Mouse (Mus musculus) intestine, embryonic 14.5 days (tissue): ENCODE data around the gene Bcat1. TPM values are rescaled to one million over a fixed set of nuclear protein-coding genes. Genes with fewer than 3 reads are reported as not detected.

ENCODE experiments used
- ATAC-seq: fragments of 200-750 bp; cut with Nextera tagmentation; replicated peaks from 2 replicates; pipeline ENCODE4 v1.8.0; 2017; ENCODE audit warnings: low read depth, moderate number of reproducible peaks, moderate TSS enrichment, moderate library complexity; ENCODE audit not compliant: low FRiP score, low TSS enrichment
- DNase-seq: peaks from one replicate; pipeline ENCODE4 v3.0.0-alpha.2; 2018; ENCODE audit warnings: low spot score
- H3K27ac ChIP-seq: fragments of 300-500 bp; sonication (generic); 2 replicates; pipeline ENCODE4 v1.5.1; 2014; ENCODE audit warnings: low read depth, mild to moderate bottlenecking, control low read depth
- H3K27me3 ChIP-seq: fragments of 300-500 bp; sonication (generic); replicated peaks from 2 replicates; pipeline ENCODE4 v1.6.1; 2014; ENCODE audit warnings: low read length, control low read depth; ENCODE audit not compliant: control insufficient read depth, insufficient read depth
- H3K36me3 ChIP-seq: fragments of 300-500 bp; sonication (generic); 2 replicates; pipeline ENCODE4 v1.6.1; 2014; ENCODE audit warnings: low read length, control low read depth; ENCODE audit not compliant: control insufficient read depth, insufficient read depth
- H3K4me1 ChIP-seq: fragments of 300-500 bp; sonication (generic); replicated peaks from 2 replicates; pipeline ENCODE4 v1.6.1; 2014; ENCODE audit warnings: low read length, control low read depth, mixed read lengths; ENCODE audit not compliant: control insufficient read depth, insufficient read depth
- H3K4me2 ChIP-seq: fragments of 300-500 bp; sonication (generic); 2 replicates; pipeline ENCODE4 v1.6.1; 2014; ENCODE audit warnings: low read length
- H3K4me3 ChIP-seq: fragments of 300-500 bp; sonication (generic); 2 replicates; pipeline ENCODE4 v1.5.1; 2014; ENCODE audit warnings: low read depth, low read length, control low read depth, mixed read lengths
- H3K9ac ChIP-seq: fragments of 300-500 bp; sonication (generic); 2 replicates; pipeline ENCODE4 v1.6.1; 2014; ENCODE audit warnings: mild to moderate bottlenecking, low read length
- H3K9me3 ChIP-seq: fragments of 300-500 bp; sonication (generic); 2 replicates; pipeline ENCODE4 v1.6.1; 2016; ENCODE audit warnings: low read length, control low read depth; ENCODE audit not compliant: control insufficient read depth
- WGBS: fragments of 180-500 bp; shearing (Covaris S2); extraction: QIAGEN DNeasy Blood & Tissue Kit; methylation state at CpG from one replicate; pipeline ENCODE4 v1.1.7; 2014; 5-methylcytosine and 5-hydroxymethylcytosine counted together
- polyA plus RNA-seq: library from polyadenylated mRNA; unstranded; fragments of >200 nt; fragmentation: Nextera tagmentation; extraction: Ambion mirVana; gene quantifications from 2 replicates; pipeline ENCODE4 v1.2.1, GENCODE M21; 2014

Bcat1 gene
- polyA plus RNA-seq, 1 experiment from 2014 or later, result 9.1 TPM

GRCm38 (mm10) chr6:145037626-145038025, 38.4 kb downstream of the Bcat1 start:
- DNase-seq, result no peak
- Histone ChIP-seq H3K4me2 (no peak overlapping the region), H3K27ac (no peak overlapping the region), H3K4me3 (no peak overlapping the region), H3K9ac (no peak overlapping the region), H3K9me3 (no peaks in the 10 kb centered on the region), H3K4me1 (no peaks in the 10 kb centered on the region), H3K36me3 (no peaks in the 10 kb centered on the region), H3K27me3 (no peaks in the 10 kb centered on the region)
- WGBS, result 61% methylated on average over 1 of the region's 1 CpGs
- no peak for ATAC-seq

GRCm38 (mm10) chr6:145035412-145035811, 40.6 kb downstream of the Bcat1 start:
- no peak for ATAC-seq
- no peak overlapping the region for H3K4me3 ChIP-seq
- H3K4me2 ChIP-seq, result no peak overlapping the region
- no peaks in the 10 kb centered on the region for H3K36me3 ChIP-seq
- DNase-seq, result no peak
- no peaks in the 10 kb centered on the region for H3K27me3 ChIP-seq
- H3K27ac ChIP-seq, result no peak overlapping the region
- H3K4me1 ChIP-seq, result 0 out of 2 replicates have a peak, but pooled peaks cover 4% of the 10 kb centered on the region
- no peaks in the 10 kb centered on the region for H3K9me3 ChIP-seq
- H3K9ac ChIP-seq, result no peak overlapping the region
- WGBS, result 89% methylated on average over 9 of the region's 9 CpGs

- Histone ChIP-seq H3K4me1 (0 out of 2 replicates have a peak, but pooled peaks cover 4% of the 10 kb centered on the region), H3K36me3 (no peaks in the 10 kb centered on the region), H3K4me2 (no peak overlapping the region), H3K27me3 (no peaks in the 10 kb centered on the region), H3K9ac (no peak overlapping the region), H3K4me3 (no peak overlapping the region), H3K27ac (no peak overlapping the region), H3K9me3 (no peaks in the 10 kb centered on the region)
- DNase-seq, result no peak
- no peak for ATAC-seq
- WGBS, result 71% methylated on average over 9 of the region's 9 CpGs
These were observed 45.4 kb downstream of the Bcat1 start for GRCm38 (mm10) chr6:145030587-145030986.

GRCm38 (mm10) chr6:145023990-145024389, 52.0 kb downstream of the Bcat1 start:
- no peaks in the 10 kb centered on the region for H3K4me1 ChIP-seq
- H3K4me3 ChIP-seq, result no peak overlapping the region
- H3K9me3 ChIP-seq, result 0 out of 2 replicates have a peak, but pooled peaks cover 5% of the 10 kb centered on the region
- no peaks in the 10 kb centered on the region for H3K27me3 ChIP-seq
- no peak for DNase-seq
- H3K4me2 ChIP-seq, result no peak overlapping the region
- no peak overlapping the region for H3K27ac ChIP-seq
- H3K36me3 ChIP-seq, result no peaks in the 10 kb centered on the region
- 81% methylated on average over 8 of the region's 8 CpGs for WGBS
- H3K9ac ChIP-seq, result no peak overlapping the region
- ATAC-seq, result no peak

- H3K4me1 ChIP-seq, result no peaks in the 10 kb centered on the region
- H3K9me3 ChIP-seq, result 0 out of 2 replicates have a peak, but pooled peaks cover 5% of the 10 kb centered on the region
- no peaks in the 10 kb centered on the region for H3K36me3 ChIP-seq
- H3K27me3 ChIP-seq, result no peaks in the 10 kb centered on the region
- no peak for DNase-seq
- no peak overlapping the region for H3K27ac ChIP-seq
- no peak for ATAC-seq
- no peak overlapping the region for H3K4me2 ChIP-seq
- H3K4me3 ChIP-seq, result no peak overlapping the region
- WGBS, result 84% methylated on average over 14 of the region's 14 CpGs
- no peak overlapping the region for H3K9ac ChIP-seq
These were observed 52.8 kb downstream of the Bcat1 start for GRCm38 (mm10) chr6:145022966-145023725.

- DNase-seq (no peak), ATAC-seq (no peak)
- H3K4me2 ChIP-seq, result no peak overlapping the region
- H3K36me3 ChIP-seq, result no peaks in the 10 kb centered on the region
- H3K9me3 ChIP-seq, result 0 out of 2 replicates have a peak, but pooled peaks cover 5% of the 10 kb centered on the region
- no peaks in the 10 kb centered on the region for H3K4me1 ChIP-seq
- no peak overlapping the region for H3K27ac ChIP-seq
- H3K4me3 ChIP-seq, result no peak overlapping the region
- no peaks in the 10 kb centered on the region for H3K27me3 ChIP-seq
- 56% methylated on average over 5 of the region's 5 CpGs for WGBS
- H3K9ac ChIP-seq, result no peak overlapping the region
These were observed 53.6 kb downstream of the Bcat1 start for GRCm38 (mm10) chr6:145022349-145022748.

GRCm38 (mm10) chr6:145020553-145020952, 55.4 kb downstream of the Bcat1 start:
- Histone ChIP-seq H3K4me3 (no peak overlapping the region), H3K9me3 (0 out of 2 replicates have a peak, but pooled peaks cover 5% of the 10 kb centered on the region), H3K36me3 (no peaks in the 10 kb centered on the region), H3K4me1 (no peaks in the 10 kb centered on the region), H3K9ac (no peak overlapping the region), H3K27me3 (no peaks in the 10 kb centered on the region), H3K4me2 (no peak overlapping the region), H3K27ac (no peak overlapping the region)
- DNase-seq, result no peak
- WGBS, result 84% methylated on average over 4 of the region's 4 CpGs
- no peak for ATAC-seq

- no peak overlapping the region for H3K27ac ChIP-seq
- no peak overlapping the region for H3K9ac ChIP-seq
- no peak overlapping the region for H3K4me2 ChIP-seq
- WGBS, result 92% methylated on average over 5 of the region's 5 CpGs
- no peak overlapping the region for H3K4me3 ChIP-seq
- H3K27me3 ChIP-seq, result no peaks in the 10 kb centered on the region
- 0 out of 2 replicates have a peak, but pooled peaks cover 4% of the 10 kb centered on the region for H3K9me3 ChIP-seq
- DNase-seq (no peak), ATAC-seq (no peak)
- no peaks in the 10 kb centered on the region for H3K4me1 ChIP-seq
- H3K36me3 ChIP-seq, result no peaks in the 10 kb centered on the region
These were observed 57.7 kb downstream of the Bcat1 start for GRCm38 (mm10) chr6:145018295-145018694.

GRCm38 (mm10) chr6:145017508-145017907, 58.5 kb downstream of the Bcat1 start:
- Histone ChIP-seq H3K4me3 (no peak overlapping the region), H3K36me3 (no peaks in the 10 kb centered on the region), H3K4me2 (no peak overlapping the region), H3K27ac (no peak overlapping the region), H3K9ac (no peak overlapping the region), H3K4me1 (no peaks in the 10 kb centered on the region), H3K27me3 (no peaks in the 10 kb centered on the region), H3K9me3 (no peaks in the 10 kb centered on the region)
- WGBS, result 91% methylated on average over 4 of the region's 4 CpGs
- ATAC-seq (no peak), DNase-seq (no peak)
